Mouse (Mus musculus): ENCODE results near the gene Siva1. TPM values are rescaled to one million over a fixed set of nuclear protein-coding genes. Genes with fewer than 3 reads are reported as not detected.

Gene Siva1
- total RNA-seq, 1 experiment, result 301 TPM

DNA sequence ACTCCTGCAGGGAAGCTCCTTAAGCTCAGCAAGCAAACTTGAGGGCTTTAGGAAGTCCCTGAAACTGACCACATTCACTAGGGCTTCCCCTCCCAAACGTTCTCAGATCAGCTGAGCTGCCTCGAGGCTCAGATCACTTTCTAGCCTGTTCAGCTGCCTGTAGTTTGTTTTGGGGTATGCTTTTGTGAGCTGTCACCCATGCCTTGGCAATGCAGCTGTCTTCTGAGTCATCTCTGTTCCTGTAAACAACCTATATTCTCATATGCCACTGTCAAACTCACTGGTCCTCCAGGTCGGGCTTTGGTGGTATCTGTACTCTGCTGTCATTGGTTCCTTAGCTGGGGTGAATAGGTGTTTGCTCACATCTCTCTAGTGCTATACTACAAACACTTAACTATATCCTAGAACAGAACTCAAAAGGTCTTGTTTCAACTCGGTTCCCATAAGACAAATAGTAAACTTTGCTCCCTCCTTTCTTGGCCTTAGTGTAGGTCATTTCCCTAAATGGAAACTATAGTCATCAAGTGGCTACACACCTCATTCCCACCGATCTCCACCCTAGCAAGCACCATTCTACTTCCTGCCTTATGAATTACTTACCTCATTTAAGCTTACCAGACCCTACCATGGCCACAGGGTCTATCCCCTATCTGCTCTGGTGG, 7.4 kb downstream of the Siva1 start:
- H3K9ac ChIP-seq (ENCODE audit: insufficient read depth, low read depth, low read length, poor library complexity, severe bottlenecking), result no peak overlapping the region
- 0 out of 4 replicates have a peak, but pooled peaks cover 0 to 4% of the 10 kb centered on the region in 2 experiments for H3K4me1 ChIP-seq (ENCODE audit: control insufficient read depth in 2 of 2, insufficient read depth in 2 of 2, low read length in 2 of 2, poor library complexity in 1 of 2)
- in situ Hi-C loops (cut with MboI; ENCODE audit: low sequenced_read_pairs in 2 of 2, unreplicated experiment in 2 of 2), result no loop called here
- no peak overlapping the region for H3K4me3 ChIP-seq (ENCODE audit: insufficient read depth in 1 of 2, low read depth in 1 of 2, low read length in 2 of 2, poor library complexity in 1 of 2, severe bottlenecking in 1 of 2)
- DNase-seq (ENCODE audit: low read depth, low spot score), result no peak
- peaks cover 59% of the 10 kb centered on the region for H3K36me3 ChIP-seq (ENCODE audit: control insufficient read depth, insufficient read depth, low read length, poor library complexity, severe bottlenecking)
- no peaks in the 10 kb centered on the region for H3K9me3 ChIP-seq (ENCODE audit: control insufficient read depth, insufficient read depth, low read depth, low read length)
- H3K27ac ChIP-seq (ENCODE audit: insufficient read depth, low read depth, low read length, poor library complexity, severe bottlenecking), result no peak overlapping the region
- TF ChIP-seq HCFC1 (IDR thresholded peaks at IDR 0.05; ENCODE audit: borderline replicate concordance, insufficient read depth, low read length) (no peak), CHD2 (IDR thresholded peaks at IDR 0.05; ENCODE audit: low read depth, low read length) (no peak), ZNF384 (IDR thresholded peaks at IDR 0.05; ENCODE audit: low read depth, low read length) (no peak), MAFK (IDR thresholded peaks at IDR 0.05; ENCODE audit: insufficient read depth, low read depth, low read length) (no peak), ZC3H11A (IDR thresholded peaks at IDR 0.05; ENCODE audit: borderline replicate concordance, low read depth, low read length) (no peak)

DNA sequence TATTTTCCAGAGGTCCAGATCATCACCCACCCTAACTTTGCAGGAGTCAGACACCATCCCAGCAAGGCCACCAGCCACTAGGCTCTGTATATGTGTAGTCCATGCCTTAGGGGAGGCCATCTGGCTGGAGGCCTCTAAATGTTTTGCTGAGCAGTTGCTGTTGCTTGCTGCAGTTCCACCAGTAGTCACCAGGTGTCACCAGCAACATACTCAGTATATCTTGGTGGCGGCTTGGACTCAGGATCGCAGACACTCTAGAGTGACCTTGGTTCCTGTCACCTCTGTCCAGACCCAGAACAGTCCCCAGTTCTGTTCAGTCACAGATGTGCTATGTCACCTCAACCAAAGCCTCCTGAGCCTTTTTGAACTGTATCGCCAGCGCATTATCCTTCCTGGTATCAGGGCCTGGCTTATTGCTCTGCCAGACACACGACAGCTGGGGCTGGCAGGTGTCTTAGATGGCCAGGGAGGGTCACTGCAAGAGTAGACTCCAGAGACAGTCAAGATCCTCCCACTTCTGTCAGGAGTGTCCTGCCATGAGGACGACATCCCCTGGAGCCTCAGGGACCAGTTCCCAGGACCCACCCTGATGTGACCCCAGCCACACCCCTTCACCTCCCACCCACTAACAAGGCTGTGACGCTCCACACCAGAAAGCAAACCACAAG, 8.8 kb downstream of the Siva1 start:
- no peaks in the 10 kb centered on the region for H3K9me3 ChIP-seq (ENCODE audit: control insufficient read depth, insufficient read depth, low read depth, low read length)
- H3K27ac ChIP-seq (ENCODE audit: insufficient read depth, low read depth, low read length, poor library complexity, severe bottlenecking), result no peak overlapping the region
- no peak overlapping the region for H3K9ac ChIP-seq (ENCODE audit: insufficient read depth, low read depth, low read length, poor library complexity, severe bottlenecking)
- in situ Hi-C loops (cut with MboI; ENCODE audit: low sequenced_read_pairs in 2 of 2, unreplicated experiment in 2 of 2), result no loop called here
- peak; percentile 73 for DNase-seq (ENCODE audit: low read depth, low spot score)
- no peak overlapping the region for H3K4me3 ChIP-seq (ENCODE audit: insufficient read depth in 1 of 2, low read depth in 1 of 2, low read length in 2 of 2, poor library complexity in 1 of 2, severe bottlenecking in 1 of 2)
- H3K4me1 ChIP-seq (ENCODE audit: control insufficient read depth in 2 of 2, insufficient read depth in 2 of 2, low read length in 2 of 2, poor library complexity in 1 of 2), result 0 out of 4 replicates have a peak, but pooled peaks cover 0 to 4% of the 10 kb centered on the region in 2 experiments
- TF ChIP-seq ZC3H11A (IDR thresholded peaks at IDR 0.05; ENCODE audit: borderline replicate concordance, low read depth, low read length) (peak; percentile 28; the same call in 1 of the 2 replicates), MAFK (IDR thresholded peaks at IDR 0.05; ENCODE audit: insufficient read depth, low read depth, low read length) (no peak)
- H3K36me3 ChIP-seq (ENCODE audit: control insufficient read depth, insufficient read depth, low read length, poor library complexity, severe bottlenecking), result peaks cover 55% of the 10 kb centered on the region

DNA sequence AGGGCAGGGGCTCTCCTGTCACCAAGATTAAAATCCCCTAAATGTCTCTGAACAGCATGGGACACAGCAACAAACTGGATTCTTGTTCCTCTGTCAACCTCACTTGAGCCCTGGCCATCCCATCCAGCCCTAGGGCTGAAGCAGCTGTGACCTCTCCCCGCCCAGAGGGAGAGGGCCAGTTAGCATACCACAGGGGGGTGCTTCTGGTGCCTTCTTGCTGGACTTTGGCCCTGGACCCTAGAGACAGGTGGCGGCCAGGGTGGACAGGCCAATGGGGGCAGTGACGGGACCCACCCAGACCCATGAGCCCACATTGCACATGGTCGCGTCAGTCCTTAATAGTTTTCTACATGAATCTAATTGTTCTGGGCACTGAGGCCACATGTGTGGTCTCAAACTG, 9.6 kb downstream of the Siva1 start:
- H3K36me3 ChIP-seq (ENCODE audit: control insufficient read depth, insufficient read depth, low read length, poor library complexity, severe bottlenecking), result peaks cover 54% of the 10 kb centered on the region
- TF ChIP-seq MAFK (IDR thresholded peaks at IDR 0.05; ENCODE audit: insufficient read depth, low read depth, low read length) (no peak), ZNF384 (IDR thresholded peaks at IDR 0.05; ENCODE audit: low read depth, low read length) (no peak), HCFC1 (IDR thresholded peaks at IDR 0.05; ENCODE audit: borderline replicate concordance, insufficient read depth, low read length) (no peak), ZC3H11A (IDR thresholded peaks at IDR 0.05; ENCODE audit: borderline replicate concordance, low read depth, low read length) (no peak), CHD2 (IDR thresholded peaks at IDR 0.05; ENCODE audit: low read depth, low read length) (no peak)
- H3K9ac ChIP-seq (ENCODE audit: insufficient read depth, low read depth, low read length, poor library complexity, severe bottlenecking), result no peak overlapping the region
- 0 out of 4 replicates have a peak, but pooled peaks cover 0 to 4% of the 10 kb centered on the region in 2 experiments for H3K4me1 ChIP-seq (ENCODE audit: control insufficient read depth in 2 of 2, insufficient read depth in 2 of 2, low read length in 2 of 2, poor library complexity in 1 of 2)
- DNase-seq (ENCODE audit: low read depth, low spot score), result no peak
- no peak overlapping the region for H3K4me3 ChIP-seq (ENCODE audit: insufficient read depth in 1 of 2, low read depth in 1 of 2, low read length in 2 of 2, poor library complexity in 1 of 2, severe bottlenecking in 1 of 2)
- in situ Hi-C loops (cut with MboI; ENCODE audit: low sequenced_read_pairs in 2 of 2, unreplicated experiment in 2 of 2), result no loop called here
- no peak overlapping the region for H3K27ac ChIP-seq (ENCODE audit: insufficient read depth, low read depth, low read length, poor library complexity, severe bottlenecking)
- H3K9me3 ChIP-seq (ENCODE audit: control insufficient read depth, insufficient read depth, low read depth, low read length), result no peaks in the 10 kb centered on the region

DNA sequence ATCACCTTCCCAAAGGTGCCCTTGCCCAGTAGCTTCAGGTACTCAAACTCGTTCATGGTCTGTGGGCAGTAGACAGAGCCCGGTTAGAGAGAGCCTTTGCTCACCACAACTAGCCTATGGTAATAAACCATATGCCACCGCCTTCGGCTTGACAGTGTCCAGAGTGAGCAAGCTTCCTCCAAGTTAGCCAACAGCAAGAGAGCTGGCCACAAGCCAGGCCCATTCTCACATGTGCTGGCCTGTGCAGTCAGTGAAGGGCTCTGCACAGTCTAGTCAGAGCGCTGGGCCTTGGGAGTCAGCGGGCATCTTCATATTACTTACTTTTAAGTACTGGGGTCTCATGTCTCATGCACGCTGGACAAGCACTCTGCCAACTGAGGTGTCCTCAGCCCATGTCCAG, 14.1 kb downstream of the Siva1 start:
- DNase-seq (ENCODE audit: low read depth, low spot score), result no peak
- Histone ChIP-seq H3K36me3 (ENCODE audit: control insufficient read depth, insufficient read depth, low read length, poor library complexity, severe bottlenecking) (peaks cover 40% of the 10 kb centered on the region), H3K4me3 (ENCODE audit: insufficient read depth in 1 of 2, low read depth in 1 of 2, low read length in 2 of 2, poor library complexity in 1 of 2, severe bottlenecking in 1 of 2) (no peak overlapping the region), H3K27ac (ENCODE audit: insufficient read depth, low read depth, low read length, poor library complexity, severe bottlenecking) (no peak overlapping the region), H3K9me3 (ENCODE audit: control insufficient read depth, insufficient read depth, low read depth, low read length) (no peaks in the 10 kb centered on the region), H3K9ac (ENCODE audit: insufficient read depth, low read depth, low read length, poor library complexity, severe bottlenecking) (no peak overlapping the region), H3K4me1 (ENCODE audit: control insufficient read depth in 2 of 2, insufficient read depth in 2 of 2, low read length in 2 of 2, poor library complexity in 1 of 2) (0 out of 4 replicates have a peak, but pooled peaks cover 0 to 2% of the 10 kb centered on the region in 2 experiments)
- in situ Hi-C loops (cut with MboI; ENCODE audit: low sequenced_read_pairs in 2 of 2, unreplicated experiment in 2 of 2), result no loop called here
- no peak for TF ChIP-seq CHD2 (IDR thresholded peaks at IDR 0.05; ENCODE audit: low read depth, low read length)
- no peak for TF ChIP-seq ZC3H11A (IDR thresholded peaks at IDR 0.05; ENCODE audit: borderline replicate concordance, low read depth, low read length)
- no peak for TF ChIP-seq HCFC1 (IDR thresholded peaks at IDR 0.05; ENCODE audit: borderline replicate concordance, insufficient read depth, low read length)
- TF ChIP-seq ZNF384 (IDR thresholded peaks at IDR 0.05; ENCODE audit: low read depth, low read length), result no peak
- no peak for TF ChIP-seq MAFK (IDR thresholded peaks at IDR 0.05; ENCODE audit: insufficient read depth, low read depth, low read length)
